Mouse (Mus musculus): ENCODE data around the gene Slc23a2.

Gene Slc23a2

GRCm38 (mm10) chr2:132144971-132145691, at the start of gene Slc23a2:
Gene Slc23a2 (minus strand): TSS chr2:132145108.
- DNase-seq (ENCODE audit: low read depth in 1 of 2, low spot score in 2 of 2), result no peak

- no peak for DNase-seq (ENCODE audit: low read depth in 1 of 2, low spot score in 2 of 2)
Observed at GRCm38 (mm10) chr2:132190602-132191161, 45.8 kb upstream of the Slc23a2 start.

- no peak for DNase-seq (ENCODE audit: low read depth in 1 of 2, low spot score in 2 of 2)
Observed at GRCm38 (mm10) chr2:132183874-132184273, 39.0 kb upstream of the Slc23a2 start.

- DNase-seq (ENCODE audit: low read depth in 1 of 2, low spot score in 2 of 2), result peak in 1 of 2 experiments; percentile 18
Observed at GRCm38 (mm10) chr2:132180463-132181205, 35.7 kb upstream of the Slc23a2 start.

- no peak for DNase-seq (ENCODE audit: low read depth in 1 of 2, low spot score in 2 of 2)
Observed at GRCm38 (mm10) chr2:132179371-132179770, 34.5 kb upstream of the Slc23a2 start.

GRCm38 (mm10) chr2:132177406-132177805, 32.5 kb upstream of the Slc23a2 start:
- DNase-seq (ENCODE audit: low read depth in 1 of 2, low spot score in 2 of 2), result no peak

- no peak for DNase-seq (ENCODE audit: low read depth in 1 of 2, low spot score in 2 of 2)
Observed at GRCm38 (mm10) chr2:132176289-132176848, 31.5 kb upstream of the Slc23a2 start.

- DNase-seq (ENCODE audit: low read depth in 1 of 2, low spot score in 2 of 2), result no peak
Observed at GRCm38 (mm10) chr2:132174048-132174447, 29.1 kb upstream of the Slc23a2 start.

GRCm38 (mm10) chr2:132171939-132172338, 27.0 kb upstream of the Slc23a2 start:
- no peak for DNase-seq (ENCODE audit: low read depth in 1 of 2, low spot score in 2 of 2)

- peak in 1 of 2 experiments; percentile 25 for DNase-seq (ENCODE audit: low read depth in 1 of 2, low spot score in 2 of 2)
Observed at GRCm38 (mm10) chr2:132169150-132169549, 24.2 kb upstream of the Slc23a2 start.

- DNase-seq (ENCODE audit: low read depth in 1 of 2, low spot score in 2 of 2), result no peak
Observed at GRCm38 (mm10) chr2:132163626-132164025, 18.7 kb upstream of the Slc23a2 start.

GRCm38 (mm10) chr2:132157482-132157881, 12.6 kb upstream of the Slc23a2 start:
- DNase-seq (ENCODE audit: low read depth in 1 of 2, low spot score in 2 of 2), result no peak

GRCm38 (mm10) chr2:132152670-132153069, 7.8 kb upstream of the Slc23a2 start:
- DNase-seq (ENCODE audit: low read depth in 1 of 2, low spot score in 2 of 2), result no peak

GRCm38 (mm10) chr2:132151592-132151991, 6.7 kb upstream of the Slc23a2 start:
- DNase-seq (ENCODE audit: low read depth in 1 of 2, low spot score in 2 of 2), result peak in 1 of 2 experiments; percentile 23

- DNase-seq (ENCODE audit: low read depth in 1 of 2, low spot score in 2 of 2), result no peak
Observed at GRCm38 (mm10) chr2:132150926-132151325, 6.0 kb upstream of the Slc23a2 start.

- DNase-seq (ENCODE audit: low read depth in 1 of 2, low spot score in 2 of 2), result no peak
Observed at GRCm38 (mm10) chr2:132146502-132146901, 1.6 kb upstream of the Slc23a2 start.

- no peak for DNase-seq (ENCODE audit: low read depth in 1 of 2, low spot score in 2 of 2)
Observed at GRCm38 (mm10) chr2:132143943-132144927, 673 bp downstream of the Slc23a2 start.

- DNase-seq (ENCODE audit: low read depth in 1 of 2, low spot score in 2 of 2), result no peak
Observed at GRCm38 (mm10) chr2:132142606-132143005, 2.3 kb downstream of the Slc23a2 start.

GRCm38 (mm10) chr2:132140536-132140935, 4.4 kb downstream of the Slc23a2 start:
- no peak for DNase-seq (ENCODE audit: low read depth in 1 of 2, low spot score in 2 of 2)

GRCm38 (mm10) chr2:132139099-132139498, 5.8 kb downstream of the Slc23a2 start:
- DNase-seq (ENCODE audit: low read depth in 1 of 2, low spot score in 2 of 2), result no peak

All from monocyte, adult 2 months (primary cell).